Mouse (Mus musculus) spleen, embryonic (tissue): ENCODE measurements around the gene Rpgrip1l.

ENCODE experiments used
- CTCF ChIA-PET: fragments of 350-600 bp; sonication (Branson Sonifier 250); formaldehyde crosslinking; loops from one replicate; lab custom pipeline; 2022; lab: Charles Lee

Gene Rpgrip1l

GRCm38 (mm10) chr8:91329461-91329850, 16.4 kb upstream of the Rpgrip1l start:
- CTCF ChIA-PET, result no interaction called here

GRCm38 (mm10) chr8:91329056-91329455, 16.0 kb upstream of the Rpgrip1l start:
- CTCF ChIA-PET, result no interaction called here

GRCm38 (mm10) chr8:91327471-91328205, 14.6 kb upstream of the Rpgrip1l start:
- CTCF ChIA-PET, result no interaction called here

GRCm38 (mm10) chr8:91326946-91327345, 13.9 kb upstream of the Rpgrip1l start:
- CTCF ChIA-PET, result no interaction called here

- CTCF ChIA-PET, result no interaction called here
Measured at GRCm38 (mm10) chr8:91326018-91326417, 13.0 kb upstream of the Rpgrip1l start.

- CTCF ChIA-PET, result no interaction called here
Measured at GRCm38 (mm10) chr8:91324916-91325315, 11.9 kb upstream of the Rpgrip1l start.

GRCm38 (mm10) chr8:91324271-91324670, 11.2 kb upstream of the Rpgrip1l start:
- CTCF ChIA-PET, result no interaction called here

- CTCF ChIA-PET, result no interaction called here
Measured at GRCm38 (mm10) chr8:91323511-91323910, 10.4 kb upstream of the Rpgrip1l start.

- CTCF ChIA-PET, result no interaction called here
Measured at GRCm38 (mm10) chr8:91318938-91319729, 6.1 kb upstream of the Rpgrip1l start.

- CTCF ChIA-PET, result no interaction called here
Measured at GRCm38 (mm10) chr8:91317567-91318227, 4.6 kb upstream of the Rpgrip1l start.

GRCm38 (mm10) chr8:91312342-91312741, 720 bp downstream of the Rpgrip1l start:
- CTCF ChIA-PET, result interaction anchor here (0.7 kb wide), 1 partner anchor 483 kb away, joined by 3 read pairs; no protein-coding TSS in a partner anchor

GRCm38 (mm10) chr8:91304481-91305386, 8.3 kb downstream of the Rpgrip1l start:
- CTCF ChIA-PET, result no interaction called here

GRCm38 (mm10) chr8:91298672-91299071, 14.4 kb downstream of the Rpgrip1l start:
- CTCF ChIA-PET, result no interaction called here

GRCm38 (mm10) chr8:91295786-91296185, 17.3 kb downstream of the Rpgrip1l start:
- CTCF ChIA-PET, result no interaction called here

GRCm38 (mm10) chr8:91290576-91290975, 22.5 kb downstream of the Rpgrip1l start:
- CTCF ChIA-PET, result no interaction called here

GRCm38 (mm10) chr8:91286237-91286636, 26.8 kb downstream of the Rpgrip1l start:
- CTCF ChIA-PET, result no interaction called here

- CTCF ChIA-PET, result no interaction called here
Measured at GRCm38 (mm10) chr8:91283815-91284214, 29.2 kb downstream of the Rpgrip1l start.

GRCm38 (mm10) chr8:91282655-91283054, 30.4 kb downstream of the Rpgrip1l start:
- CTCF ChIA-PET, result no interaction called here

GRCm38 (mm10) chr8:91281545-91281944, 31.5 kb downstream of the Rpgrip1l start:
- CTCF ChIA-PET, result no interaction called here

GRCm38 (mm10) chr8:91280467-91281212, 32.4 kb downstream of the Rpgrip1l start:
- CTCF ChIA-PET, result no interaction called here

GRCm38 (mm10) chr8:91278060-91278459, 35.0 kb downstream of the Rpgrip1l start:
- CTCF ChIA-PET, result no interaction called here
